Mouse (Mus musculus) erythroblast, embryonic 14.5 days (primary cell): ENCODE data around the gene Grid1.

Experiments used
- GATA1 ChIP-seq: IDR thresholded peaks from 2 replicates; pipeline ENCODE4 v1.6.1; 2012; ENCODE audit warnings: low read length, inconsistent platforms, mixed read lengths
- TAL1 ChIP-seq: IDR thresholded peaks from 3 replicates; pipeline ENCODE4 v1.6.1; 2012; ENCODE audit warnings: low read length, inconsistent platforms, mixed read lengths

GRCm38 (mm10) chr14:35393591-35393990 is 573.7 kb downstream of the Grid1 start:
- TF ChIP-seq TAL1, result no peak
- TF ChIP-seq GATA1, result no peak
